Mouse (Mus musculus): Measurements from ENCODE around the gene Ccn1.

Ccn1 gene

DNA sequence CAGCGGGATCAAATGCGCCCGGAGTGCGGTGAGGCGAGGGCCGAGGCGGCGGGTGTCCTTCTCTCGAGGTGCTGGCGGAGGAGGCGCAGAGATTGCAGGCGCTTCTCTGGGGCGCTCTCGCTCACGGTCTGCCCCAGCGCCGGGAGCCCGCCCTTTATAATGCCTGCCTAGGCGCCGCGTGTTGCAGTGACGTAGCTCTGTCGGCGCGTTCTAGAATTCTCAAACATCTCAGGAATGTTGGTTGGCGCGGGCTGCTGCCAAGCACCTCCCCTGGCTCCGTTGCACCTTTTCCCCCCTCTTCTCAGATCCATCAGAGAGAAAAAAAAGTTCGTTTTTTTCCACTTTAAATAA lies at the start of gene Ccn1:
Gene Ccn1 (minus strand): TSS at position 130 of the 351 bp plus-strand sequence.
- no peak for DNase-seq (ENCODE audit: low spot score in 2 of 2)

DNA sequence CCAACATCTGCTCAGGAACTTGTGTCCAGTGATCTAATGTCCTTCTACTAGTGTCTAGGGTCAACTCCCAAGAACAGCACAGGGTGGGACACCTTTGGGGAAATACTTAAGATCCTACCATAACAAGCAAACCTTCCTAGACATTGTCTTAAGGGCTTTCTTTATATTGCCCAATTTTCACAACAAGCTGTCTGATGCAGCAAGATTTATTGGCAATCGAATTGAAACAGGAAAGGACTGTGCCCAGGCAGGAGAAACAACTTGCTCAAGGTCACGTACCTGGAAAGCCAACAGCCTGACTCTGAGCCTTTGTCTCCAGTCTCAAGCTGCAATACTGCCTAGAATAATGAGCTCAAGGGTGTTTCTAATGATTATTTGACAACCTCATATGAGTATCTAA lies 43.6 kb upstream of the Ccn1 start:
- DNase-seq (ENCODE audit: low spot score in 2 of 2), result no peak

DNA sequence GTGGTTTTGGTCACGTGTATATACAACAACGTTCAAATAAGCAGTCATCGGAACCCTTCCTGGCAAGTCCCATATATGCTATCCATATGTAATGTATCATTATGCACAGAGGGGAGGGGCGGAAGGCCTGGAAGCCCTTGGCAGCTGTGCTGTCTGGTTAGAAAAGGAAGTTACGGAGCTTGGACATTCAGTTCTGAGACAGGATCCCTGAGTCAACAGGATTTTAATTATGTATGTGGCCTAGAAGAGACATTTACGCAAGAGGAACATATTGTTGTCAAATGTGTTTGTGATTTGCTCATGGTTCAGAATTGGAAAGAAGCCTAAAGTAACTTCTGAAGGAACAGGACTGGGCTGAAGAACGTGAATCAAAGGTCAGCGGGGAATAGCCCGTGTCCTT lies 42.3 kb upstream of the Ccn1 start:
- no peak for DNase-seq (ENCODE audit: low spot score in 2 of 2)

DNA sequence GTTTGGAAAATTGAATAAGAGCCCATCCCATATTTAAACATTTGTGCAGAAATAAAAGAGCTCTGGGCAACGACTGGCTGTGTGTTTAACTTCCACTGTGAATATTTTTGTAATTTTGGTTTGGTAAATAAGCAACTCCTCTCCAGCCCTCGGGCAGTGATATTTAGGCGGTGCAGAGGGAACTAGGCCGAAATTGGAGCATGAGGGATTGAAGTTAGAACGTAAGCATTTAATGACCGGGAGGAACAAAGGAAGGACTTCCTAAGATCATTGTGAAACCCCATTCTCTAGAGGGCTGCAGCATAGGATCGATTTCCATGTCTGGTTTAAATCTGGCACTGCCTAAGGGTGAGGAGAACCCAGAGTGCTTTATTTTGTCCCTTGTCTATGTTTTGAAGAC lies 41.6 kb upstream of the Ccn1 start:
- no peak for DNase-seq (ENCODE audit: low spot score in 2 of 2)

DNA sequence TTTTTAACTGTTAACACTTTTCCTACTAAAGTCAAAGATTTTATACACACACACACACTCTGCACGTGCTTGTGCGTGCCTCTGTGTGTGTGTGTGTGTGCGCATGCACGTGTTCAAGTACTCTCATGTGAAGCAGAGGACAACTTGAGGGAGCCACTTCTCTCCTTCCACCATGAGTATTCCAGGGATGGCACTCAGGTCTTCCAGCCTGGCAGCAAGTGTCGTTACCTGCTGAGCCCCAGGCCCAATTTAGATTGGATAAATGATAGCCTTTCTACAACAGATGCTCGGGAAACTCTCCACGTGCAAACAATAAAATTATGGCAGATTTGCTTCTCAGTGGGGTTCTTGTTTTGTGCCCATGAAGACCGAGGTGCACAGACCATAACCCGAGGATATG lies 39.5 kb upstream of the Ccn1 start:
- no peak for DNase-seq (ENCODE audit: low spot score in 2 of 2)

DNA sequence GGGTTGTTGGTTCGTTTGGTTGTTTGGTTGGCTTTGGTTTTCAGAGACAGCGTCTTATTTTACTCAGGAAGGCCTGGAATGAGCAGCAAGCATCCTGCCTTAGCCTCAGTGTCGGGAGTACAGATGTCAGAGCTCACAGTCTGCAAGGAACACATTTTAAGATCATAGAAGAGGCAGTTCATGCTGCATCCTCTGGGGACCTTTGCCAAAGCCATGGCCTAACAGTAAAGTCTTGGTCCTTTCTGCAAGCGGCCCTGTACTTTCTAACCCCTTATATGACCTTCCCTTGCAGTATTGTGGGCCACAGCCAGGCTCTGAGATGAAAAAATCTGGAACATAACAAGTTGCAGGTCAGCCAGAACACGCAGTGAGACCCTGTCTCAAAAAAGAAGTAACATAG lies 38.1 kb upstream of the Ccn1 start:
- no peak for DNase-seq (ENCODE audit: low spot score in 2 of 2)

DNA sequence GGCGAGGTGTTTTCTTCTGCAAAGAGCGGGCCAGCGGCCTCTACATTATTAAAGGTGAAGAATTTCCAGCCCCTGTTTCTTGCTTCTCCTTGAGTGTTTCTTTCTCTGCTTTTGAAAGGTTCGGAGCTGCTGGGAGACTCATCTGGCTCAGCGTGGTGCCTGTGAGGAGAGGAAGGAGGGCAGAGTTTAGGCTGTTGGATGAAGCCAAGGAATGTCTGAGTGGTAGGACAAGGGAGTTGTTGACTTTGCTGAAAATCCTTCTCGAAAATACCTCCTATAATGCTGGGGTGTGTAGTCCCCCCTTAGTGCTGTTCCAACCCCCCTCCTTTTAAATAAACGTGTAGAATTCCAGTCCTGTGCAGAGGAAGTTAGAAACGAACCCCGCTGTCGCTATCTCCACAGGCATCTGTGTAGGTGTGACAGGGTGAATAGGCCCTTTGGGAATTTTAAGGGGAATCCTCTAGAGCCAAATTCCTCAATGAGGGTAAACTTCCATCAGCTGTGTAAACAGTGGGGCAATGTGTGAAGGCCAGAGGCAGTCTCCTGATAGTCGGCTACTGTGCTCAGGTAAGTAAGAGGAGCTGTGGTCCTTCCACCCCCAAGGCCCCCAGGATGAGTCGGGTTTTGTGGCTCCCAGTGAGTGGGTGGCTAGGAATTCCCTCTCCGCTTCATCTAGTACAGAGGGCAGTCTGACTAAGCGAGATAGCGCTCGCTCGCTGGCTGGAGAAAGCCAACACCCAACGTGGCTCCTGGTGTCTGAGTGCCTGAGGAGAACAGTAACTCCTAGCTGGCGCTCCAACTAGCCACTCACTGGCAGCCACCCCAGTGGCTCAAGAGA lies 35.0 kb upstream of the Ccn1 start:
- DNase-seq (ENCODE audit: low spot score in 2 of 2), result no peak

DNA sequence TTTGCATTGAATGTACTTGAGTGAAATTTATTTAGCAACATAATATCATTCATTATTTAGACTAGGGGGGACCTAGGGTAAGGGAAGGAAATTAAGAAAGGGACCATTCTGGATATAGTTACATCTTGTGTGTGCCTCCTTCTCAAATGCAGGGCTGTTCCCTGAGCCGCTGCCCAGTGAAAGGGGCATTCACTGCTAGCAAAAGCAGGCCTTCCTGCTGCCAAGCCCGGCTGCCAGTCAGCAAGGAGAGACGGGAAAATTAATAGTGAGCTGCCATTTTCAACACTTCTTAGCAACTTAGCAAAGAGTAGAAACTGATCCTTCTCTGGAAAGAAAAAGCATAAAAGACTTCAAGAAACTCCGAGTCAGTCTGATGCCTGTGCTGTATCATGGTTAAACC lies 34.4 kb upstream of the Ccn1 start:
- no peak for DNase-seq (ENCODE audit: low spot score in 2 of 2)

DNA sequence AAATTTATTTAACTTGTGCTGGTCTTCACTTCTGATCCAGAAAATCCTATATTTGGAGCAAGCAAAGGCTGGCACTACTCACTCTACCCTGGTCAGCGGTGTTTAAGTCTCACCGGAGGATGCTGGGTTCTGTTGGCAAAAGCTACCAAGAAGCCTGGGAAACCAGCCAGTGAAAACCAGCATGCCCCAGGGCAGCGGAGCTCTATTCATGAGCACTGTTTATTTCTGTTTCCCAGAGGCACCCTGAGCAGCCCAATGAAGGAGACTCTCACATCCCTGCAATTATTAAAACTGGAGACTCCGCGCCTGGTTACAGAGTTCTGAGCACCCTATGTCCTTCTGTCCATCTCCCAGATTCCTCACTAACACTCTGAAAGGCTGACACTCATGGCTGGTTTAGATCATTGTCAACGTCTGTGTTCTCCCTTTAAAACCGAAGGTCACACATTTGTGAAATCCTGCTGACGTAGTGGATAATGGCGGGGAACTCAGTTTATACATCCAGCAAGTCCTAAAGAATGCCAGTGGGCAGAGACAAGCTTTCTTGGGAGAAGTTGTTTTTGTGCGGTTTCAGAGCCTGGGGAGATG lies 31.7 kb upstream of the Ccn1 start:
- DNase-seq (ENCODE audit: low spot score in 2 of 2), result no peak

DNA sequence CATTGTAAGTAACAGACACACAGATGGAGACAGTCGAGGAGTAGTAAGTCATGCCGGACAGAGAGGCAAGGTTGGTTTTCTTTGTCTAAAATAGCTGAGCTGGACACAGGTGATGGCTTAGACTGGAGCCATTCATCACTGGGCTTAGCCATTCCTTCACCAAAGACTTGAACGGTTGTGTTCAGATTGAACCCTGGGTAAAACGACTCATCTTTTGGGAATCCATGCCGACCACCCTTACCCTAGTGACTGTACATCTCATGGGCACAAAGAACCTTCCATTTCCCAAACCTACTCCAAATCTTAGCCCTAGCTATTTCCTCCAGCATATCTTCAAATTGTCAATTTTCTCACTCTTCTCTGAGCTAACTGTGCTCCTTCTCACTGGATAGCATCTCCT lies 30.9 kb upstream of the Ccn1 start:
- DNase-seq (ENCODE audit: low spot score in 2 of 2), result no peak

DNA sequence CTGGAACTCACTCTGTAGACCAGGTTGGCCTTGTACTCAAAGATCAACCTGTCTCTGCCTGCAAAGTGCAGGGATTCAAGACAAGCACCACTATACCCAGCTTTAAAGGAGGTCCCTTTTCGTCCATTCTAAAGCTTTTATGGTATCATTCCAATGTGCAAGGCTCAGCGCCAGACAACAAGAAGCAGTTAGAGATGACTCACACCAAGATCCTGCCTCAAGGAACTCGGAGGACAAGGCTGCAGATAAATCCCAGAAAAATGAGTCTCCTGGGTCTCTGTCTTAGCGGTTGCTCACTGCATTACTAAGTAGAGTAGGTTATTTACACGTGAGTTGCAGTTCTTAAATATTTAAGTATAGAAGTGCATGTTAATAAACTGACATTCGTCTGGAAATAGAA lies 26.4 kb upstream of the Ccn1 start:
- DNase-seq (ENCODE audit: low spot score in 2 of 2), result no peak

DNA sequence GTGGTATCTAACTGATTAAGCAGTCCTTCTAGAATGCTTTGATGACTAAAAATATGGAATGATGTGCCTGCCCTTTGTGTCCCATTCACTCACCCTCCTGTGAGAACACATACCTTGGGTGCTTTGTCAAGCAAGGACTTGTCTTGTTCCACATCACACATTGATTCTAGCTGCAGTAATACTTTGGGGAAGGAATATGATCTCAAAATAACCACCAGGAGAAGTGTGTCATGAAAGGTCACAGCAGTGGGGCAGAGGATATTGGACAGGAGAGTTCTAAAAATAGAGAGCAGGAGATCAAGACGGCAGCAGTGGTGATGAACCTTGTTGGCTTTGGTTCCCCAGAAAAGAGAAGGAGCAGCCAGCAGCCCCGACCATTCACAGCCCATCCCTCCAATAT lies 25.0 kb upstream of the Ccn1 start:
- DNase-seq (ENCODE audit: low spot score in 2 of 2), result no peak

DNA sequence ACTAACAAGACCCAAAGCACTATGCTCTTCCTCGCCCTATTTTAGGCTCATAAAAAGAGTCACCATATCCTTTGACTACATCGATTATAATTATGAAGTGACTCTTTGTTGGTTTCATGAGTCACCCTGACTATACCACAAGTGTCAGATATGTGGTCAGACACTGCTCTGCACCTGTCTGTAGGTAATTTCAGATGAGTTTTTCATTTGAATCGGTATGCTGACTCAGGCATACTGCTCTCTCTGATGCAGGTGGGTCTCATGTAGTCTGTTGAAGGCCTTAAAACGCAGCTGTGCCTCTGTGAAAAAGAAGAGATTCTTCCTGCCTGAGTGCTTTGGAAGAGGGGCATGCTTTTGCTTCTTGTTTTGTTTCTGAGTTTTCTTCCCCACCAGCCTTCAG lies 16.6 kb upstream of the Ccn1 start:
- no peak for DNase-seq (ENCODE audit: low spot score in 2 of 2)

DNA sequence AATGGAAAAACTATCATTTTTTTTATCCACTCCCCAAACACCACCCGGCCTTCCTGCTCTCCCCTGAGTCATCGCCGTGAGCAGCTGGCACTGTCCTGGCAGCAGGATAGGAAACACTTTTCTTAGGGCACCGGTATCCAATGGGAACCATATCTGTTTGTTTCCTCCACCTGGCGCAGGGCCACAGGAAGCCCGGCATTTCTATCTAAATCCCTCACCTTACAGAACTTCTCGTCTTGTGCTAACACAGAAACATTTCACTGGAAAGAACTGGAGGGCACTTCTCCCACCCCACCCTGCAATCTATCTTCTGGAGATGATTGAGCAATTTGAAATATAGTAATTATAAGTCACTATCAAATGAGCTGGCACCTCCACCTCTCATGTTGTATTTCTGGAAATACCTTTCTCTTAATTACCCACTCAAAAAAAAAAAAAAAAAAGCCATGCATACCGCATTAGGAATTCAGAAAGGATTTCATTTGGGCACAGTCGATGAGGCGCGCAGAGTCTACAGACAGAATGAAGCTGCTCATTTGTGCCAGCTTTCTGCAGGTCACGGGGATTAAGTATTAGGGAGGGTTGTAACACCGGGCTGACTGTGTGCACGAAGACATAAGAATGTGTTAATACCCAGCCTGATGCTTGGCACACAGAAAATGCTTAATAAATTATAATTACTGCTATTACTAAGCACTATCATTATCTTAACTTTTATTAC lies 7.4 kb upstream of the Ccn1 start:
- DNase-seq (ENCODE audit: low spot score in 2 of 2), result no peak

DNA sequence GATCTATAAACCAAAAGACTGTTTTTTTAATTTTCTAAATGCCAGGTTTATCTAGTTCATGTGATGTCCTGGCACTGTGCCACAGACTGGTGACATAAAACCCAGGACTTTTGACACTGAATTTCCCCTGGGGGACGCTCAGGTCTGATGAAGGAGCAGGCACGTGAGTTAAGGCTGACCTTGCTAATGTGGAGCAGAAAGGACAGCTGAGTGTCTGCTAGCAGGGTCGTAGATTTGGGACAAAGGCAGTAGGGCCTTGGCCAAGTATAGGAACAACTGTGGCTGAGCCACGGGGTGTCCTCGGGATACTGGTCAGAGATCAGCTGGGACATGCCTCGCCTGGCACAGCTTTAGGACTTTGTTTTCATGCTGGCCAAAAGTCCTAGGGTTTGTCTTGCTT lies 5.2 kb upstream of the Ccn1 start:
- no peak for DNase-seq (ENCODE audit: low spot score in 2 of 2)

DNA sequence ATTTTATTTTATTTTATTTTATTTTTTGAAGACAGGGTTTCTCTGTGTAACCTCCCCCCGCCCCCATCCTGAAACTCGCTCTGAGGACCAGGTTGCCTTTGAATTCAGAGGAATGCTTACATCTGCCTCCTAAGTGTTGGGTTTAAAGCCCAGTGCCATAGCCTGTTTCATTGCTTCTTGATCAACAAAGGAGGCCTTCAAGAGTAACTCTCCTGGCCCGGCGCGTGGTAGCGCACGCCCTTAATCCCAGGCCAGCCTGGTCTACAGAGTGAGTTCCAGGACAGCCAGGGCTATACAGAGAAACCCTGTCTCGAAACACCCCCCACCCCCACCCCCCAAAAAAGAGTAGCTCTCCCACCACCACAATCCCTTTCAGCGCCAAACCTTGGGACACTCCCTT lies 4.2 kb upstream of the Ccn1 start:
- no peak for DNase-seq (ENCODE audit: low spot score in 2 of 2)

DNA sequence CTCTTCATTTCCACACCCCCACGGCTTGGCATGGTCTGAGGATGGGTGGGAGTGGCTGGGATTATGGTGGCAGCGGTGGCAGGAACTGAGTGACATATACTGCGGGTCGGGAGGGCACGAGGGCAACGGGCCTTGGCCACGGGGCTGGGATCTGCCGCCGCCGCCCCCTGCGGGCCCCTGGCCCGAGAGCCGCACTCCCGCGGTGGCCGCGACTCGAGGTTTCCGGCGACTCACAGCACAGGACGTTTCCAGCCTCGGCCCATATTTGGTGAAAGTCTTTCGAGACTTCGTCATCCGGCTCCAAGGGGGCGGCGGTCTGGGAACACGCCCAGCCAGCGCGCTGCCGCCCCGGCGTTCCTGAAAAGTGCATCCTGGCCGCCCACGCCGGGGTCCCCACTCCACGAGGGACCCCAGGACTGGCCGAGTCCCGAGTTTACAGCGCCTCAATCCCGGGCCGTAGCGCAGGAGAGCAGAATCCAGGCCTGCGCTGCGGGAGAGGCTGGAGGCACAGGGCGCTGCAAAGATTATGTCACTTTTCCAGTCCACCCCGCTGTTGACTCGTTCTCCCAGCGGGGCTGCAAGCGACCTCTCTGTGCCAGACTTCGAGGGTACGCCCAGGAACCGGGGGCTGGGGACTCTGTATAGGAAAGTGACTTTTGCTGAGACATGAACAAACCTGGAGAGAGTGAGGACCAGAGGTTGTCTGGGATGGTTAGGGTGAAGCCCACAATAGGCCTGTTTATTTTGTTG lies 3.6 kb upstream of the Ccn1 start:
- DNase-seq (ENCODE audit: low spot score in 2 of 2), result no peak

DNA sequence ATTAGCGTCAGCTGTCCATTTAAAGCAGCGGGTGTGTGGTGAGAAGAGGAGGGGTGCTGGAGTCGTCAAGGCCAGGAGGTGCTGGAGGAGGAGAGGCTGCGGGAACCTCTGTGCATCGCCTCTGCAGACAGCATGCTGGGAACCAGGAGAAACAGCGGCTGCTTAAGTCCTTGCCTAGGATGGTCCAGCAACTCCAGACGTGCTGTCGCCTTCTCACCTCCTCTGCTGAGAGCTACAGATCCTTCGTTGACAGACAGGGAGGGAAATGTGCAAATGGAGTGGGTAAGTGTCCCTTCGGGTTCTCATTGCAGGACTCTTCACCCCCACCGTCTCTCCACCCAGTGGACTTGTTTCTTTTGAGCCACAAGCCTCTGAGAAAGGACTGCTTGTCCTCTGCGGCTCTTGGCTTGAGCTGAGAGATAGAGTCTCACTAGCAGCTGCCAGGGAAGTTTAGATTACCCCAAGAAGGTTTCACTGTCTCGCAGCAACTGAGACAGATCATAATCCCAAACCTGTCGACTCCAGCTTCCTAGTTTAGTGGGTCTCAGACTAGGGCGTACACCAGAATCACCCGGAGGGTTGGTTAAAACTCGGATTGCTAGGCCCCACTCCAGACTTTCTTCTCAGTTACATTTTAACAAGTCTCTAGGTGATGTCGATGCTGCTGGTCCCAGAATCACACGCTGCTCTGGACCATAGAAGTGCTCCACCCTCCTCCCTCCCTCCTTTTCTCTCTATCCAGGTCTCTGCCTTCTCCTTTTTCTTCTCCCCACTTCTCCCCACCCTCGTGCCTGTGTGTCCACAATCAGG lies 2.7 kb upstream of the Ccn1 start:
- DNase-seq (ENCODE audit: low spot score in 2 of 2), result no peak

DNA sequence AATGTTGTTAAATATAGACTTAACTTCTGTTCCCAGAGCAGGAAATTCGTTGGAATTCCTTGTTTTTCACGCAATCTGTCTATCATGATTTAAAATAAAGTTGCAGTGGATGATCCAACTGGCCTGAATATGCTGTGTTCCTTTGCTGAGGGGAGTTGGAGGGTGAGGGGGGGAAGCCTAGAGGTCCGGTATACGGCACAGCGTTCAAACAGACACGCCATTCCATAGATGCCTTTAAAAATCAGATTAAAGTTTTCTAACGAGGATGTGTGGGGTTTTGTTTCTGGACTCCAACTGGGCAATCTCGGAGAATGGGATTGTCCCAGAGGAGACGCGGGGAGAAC lies 2.2 kb upstream of the Ccn1 start:
- no peak for DNase-seq (ENCODE audit: low spot score in 2 of 2)

DNA sequence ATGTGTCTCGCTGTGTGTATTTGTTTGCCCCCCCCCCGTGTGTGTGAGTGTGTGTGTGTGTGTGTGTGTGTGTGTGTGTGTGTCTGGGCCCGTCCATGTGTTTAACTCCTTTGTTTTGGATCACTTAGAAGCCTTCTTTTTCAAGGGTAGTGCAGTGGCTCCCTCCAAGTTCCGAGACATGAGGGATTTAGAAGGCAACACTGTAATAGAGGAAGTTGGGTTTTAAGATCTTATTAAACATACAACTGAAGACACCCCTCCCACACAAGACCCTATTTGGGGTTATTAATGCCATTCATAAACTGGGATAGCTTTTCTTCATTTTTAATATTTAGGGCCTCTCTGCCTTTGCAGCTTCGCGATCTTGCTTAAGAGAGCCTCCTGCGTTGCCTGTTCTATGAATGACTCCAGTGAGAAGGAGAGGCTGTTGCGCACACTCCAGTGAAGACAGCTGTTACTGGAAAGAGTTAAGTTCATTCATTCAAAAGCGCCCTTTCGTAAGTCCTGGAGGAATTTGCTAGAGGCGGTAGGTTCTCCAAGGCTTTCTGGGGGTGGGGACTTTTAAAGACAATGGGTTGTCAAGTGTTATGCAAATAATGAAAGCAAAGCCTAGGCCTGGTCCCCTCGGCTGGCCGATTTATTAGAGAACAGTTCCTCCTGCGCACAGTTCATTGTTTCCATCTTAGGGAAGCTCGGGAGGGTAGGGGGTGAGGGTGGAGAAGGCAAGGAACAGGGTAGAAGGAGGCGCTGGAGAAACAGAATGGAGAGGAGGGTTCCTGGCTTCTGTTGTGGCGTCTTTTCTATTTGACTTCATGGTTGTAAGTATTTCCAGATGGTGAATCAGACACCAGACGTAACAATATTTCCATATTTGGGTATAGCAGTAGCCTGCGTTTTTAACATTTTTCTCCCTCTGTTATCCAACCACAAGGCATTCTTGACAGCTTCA lies 1.5 kb upstream of the Ccn1 start:
- DNase-seq (ENCODE audit: low spot score in 2 of 2), result no peak
